Mouse (Mus musculus) retina, postnatal 1 day (tissue): Measurements from ENCODE around the gene Fam92b.

ENCODE experiments used
- DNase-seq: peaks from one replicate; pipeline ENCODE4 v3.0.0-alpha.2; 2012

The Fam92b gene

GRCm38 (mm10) chr8:120177318-120178123 lies at the start of gene Fam92b:
TSS of gene Fam92b (minus strand) at chr8:120177466.
- peak; percentile 98 for DNase-seq

DNA sequence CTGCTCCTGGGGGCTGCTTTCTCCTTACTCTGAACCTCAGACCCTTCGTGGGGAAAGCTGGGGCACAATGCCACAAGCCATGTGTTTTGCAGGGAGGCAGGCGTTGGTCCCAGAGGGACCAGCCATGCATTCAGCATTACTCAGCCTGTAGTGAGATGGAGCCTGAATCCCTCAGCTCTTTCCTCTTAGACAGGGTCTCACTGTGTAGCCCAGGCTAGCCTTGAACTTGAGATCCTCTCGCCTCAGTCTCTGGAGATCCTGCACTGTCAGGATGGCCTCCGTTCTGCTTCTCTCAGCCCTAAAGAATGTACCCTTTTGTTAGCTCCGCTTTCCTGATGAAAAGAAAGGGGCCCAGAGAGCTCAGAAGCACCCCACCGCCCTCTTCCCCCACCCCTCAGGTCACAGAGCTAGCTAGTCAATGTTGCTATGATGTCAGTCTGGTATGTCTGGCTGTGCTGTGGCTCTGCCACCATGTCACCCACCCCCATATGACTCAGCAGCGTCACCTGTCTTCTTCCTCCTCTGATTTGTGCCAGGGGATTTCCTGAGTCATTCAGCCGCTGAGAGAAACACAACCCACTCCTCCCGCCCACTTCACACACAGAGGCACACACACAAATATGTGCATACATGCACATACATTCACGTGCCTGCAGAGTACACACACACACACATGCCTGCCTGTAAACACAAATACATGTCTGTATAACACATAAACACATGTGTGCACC lies 48.3 kb upstream of the Fam92b start:
- DNase-seq: peak; percentile 75

DNA sequence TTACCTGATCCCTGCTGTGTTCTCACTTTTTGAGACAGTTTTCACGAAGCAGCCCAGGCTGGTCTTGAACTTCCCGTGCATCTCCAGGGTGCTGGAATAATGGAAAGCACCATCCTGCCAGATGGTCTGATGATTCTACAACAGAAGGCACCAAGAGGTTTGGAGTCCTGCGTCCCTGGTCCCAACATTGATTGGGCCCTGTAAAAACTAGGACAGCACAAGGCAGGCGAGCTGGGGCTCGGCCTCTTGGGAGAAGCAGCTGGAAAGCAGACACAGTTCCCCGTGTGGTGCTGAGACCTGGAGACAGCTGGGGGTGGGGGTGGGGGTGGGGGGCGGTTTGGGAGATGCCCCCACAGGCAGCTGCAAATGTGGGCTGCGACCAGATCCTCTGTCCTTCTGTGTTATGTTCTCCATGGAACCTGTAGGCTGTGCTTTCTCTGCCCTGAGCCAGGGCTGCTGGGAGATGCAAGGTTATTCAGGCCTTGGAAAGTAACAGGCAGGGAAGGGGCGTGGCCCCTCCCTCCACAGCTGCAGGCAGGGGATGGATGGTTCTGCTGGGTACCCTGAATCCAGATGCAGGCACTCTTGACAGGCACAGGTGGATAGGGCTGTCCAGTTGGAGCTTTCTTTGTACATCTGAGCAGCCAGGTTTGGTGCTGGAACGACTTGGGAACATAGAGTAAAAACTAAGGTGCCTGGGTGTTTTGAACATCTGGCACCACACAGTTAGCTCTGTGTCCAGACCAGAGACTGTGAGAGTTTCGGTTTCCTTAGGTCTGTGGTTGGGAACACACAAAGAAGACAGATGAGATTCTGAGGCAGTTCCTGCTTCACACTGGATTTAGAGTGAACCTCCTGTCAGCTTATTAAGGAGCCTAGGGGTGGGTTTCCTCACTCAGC lies 47.5 kb upstream of the Fam92b start:
- DNase-seq: peak; percentile 73

DNA sequence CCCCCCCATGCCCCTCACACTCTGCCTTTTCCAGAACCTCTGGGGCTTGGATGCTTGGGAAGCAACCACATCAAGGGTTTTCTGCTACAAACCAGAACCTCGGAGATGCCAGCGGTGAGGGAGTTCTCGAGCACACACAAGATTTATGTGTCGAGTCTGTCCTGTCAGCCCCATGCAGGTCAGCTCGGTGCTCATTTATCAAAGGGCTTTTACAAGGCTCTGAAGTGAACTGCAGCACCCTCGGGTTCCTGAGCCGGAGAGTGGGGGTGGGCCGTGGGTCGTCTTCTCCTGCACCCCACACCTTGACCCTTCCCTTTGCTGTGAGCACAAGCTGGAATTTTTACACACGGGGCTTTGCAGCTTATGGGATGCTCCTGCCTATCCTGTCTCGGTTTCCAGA lies 45.3 kb upstream of the Fam92b start:
- no peak for DNase-seq

- DNase-seq: peak; percentile 85
Observed at GRCm38 (mm10) chr8:120216855-120217830, 39.9 kb upstream of the Fam92b start.

- peak; percentile 75 for DNase-seq
Observed at GRCm38 (mm10) chr8:120215416-120216141, 38.3 kb upstream of the Fam92b start.

DNA sequence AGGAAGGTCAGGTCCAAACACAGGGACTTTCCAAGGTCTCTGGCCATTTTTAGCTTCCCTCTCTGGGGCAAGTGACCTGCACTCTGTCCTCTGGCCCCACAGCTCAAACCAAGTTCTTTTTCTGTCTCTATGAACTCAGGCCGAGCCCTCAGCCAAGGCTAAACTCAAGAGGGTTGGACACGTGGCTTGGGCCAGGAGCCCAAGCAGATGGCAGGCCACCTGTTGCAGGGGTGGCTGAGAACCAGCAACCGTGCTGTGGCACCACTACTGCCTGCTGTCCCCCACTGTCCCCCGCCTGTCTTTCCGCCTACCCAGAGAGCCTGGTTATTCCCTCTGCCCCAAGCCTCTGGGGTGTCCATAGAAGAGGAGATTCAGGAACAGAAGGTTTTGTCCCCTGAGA lies 36.7 kb upstream of the Fam92b start:
- peak; percentile 47 for DNase-seq

DNA sequence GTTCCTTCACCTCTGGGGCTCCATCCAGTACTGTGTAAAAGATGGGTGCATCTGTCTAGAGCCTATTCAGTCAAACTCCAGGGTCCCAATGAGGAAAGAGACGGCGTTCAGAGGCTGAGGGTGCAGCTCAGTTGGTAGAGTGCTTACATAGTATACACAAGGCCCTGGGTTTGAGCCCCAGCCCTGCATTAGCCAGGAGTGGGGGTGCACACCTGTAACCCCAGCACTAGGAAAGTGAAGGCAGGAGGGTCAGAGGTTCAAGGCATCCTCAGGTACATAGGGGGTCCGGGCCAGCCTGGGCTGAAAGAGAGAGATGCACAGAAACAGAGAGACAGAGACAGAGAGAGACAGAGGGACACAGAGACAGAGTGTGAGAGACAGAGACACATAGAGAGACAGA lies 36.0 kb upstream of the Fam92b start:
- DNase-seq: no peak

DNA sequence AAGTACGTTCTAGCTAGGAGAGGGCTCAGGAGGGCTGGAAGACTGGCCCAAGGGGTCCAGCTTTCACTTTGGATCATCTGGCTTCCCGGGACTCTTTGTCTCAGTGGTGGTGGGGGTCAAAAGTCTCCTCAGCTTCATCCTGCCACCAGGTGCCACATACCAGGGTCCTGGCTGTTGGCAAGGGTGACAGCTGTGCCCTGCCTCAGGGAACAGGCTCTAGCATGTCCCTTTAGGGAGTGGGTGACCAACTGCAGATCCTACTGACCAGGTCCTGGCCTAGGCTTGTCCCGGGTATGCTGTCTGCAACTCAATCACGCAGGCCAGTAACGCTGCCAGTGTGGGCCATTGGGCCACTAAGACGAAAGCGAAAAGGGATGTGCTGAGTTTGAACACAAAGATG lies 35.3 kb upstream of the Fam92b start:
- no peak for DNase-seq

DNA sequence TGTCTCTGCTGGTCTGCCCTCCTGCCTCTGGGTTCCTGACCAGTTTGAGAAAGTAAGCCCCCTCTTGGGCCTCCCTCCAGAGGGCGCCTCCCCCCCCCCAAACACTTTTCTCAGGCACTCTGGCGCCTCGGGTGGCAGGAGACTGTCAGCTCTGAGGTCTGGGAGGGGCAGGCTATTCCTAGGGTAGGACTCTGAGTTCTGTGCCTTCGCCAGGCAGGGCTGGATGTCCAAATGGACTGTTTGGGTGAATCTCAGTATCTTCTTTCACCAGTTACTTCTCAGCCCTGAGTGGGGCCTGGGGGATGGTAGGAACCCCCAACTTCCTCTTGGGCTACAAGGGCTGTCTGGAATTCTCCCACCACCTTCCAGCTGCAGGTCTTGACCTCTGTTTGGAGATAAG lies 34.1 kb upstream of the Fam92b start:
- peak; percentile 73 for DNase-seq

DNA sequence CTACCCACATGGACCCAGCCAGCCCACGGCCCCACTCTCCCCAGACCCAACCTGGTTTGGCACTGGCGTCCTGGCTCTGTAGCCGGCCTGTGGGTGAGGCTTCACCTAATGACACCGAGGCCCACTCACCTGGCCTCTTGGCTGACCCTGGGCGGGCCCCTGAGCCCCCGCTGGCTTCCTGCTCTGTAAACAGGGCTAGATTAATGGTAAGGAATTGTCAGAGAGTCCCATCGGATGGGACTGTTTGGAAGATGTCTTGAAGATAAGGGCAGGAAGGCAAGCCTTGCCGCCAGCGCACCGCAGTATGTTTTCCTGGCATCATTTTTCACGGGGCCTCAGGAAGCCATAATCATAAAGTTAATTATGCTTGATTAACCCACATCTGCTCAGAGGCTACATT lies 30.8 kb upstream of the Fam92b start:
- no peak for DNase-seq

- DNase-seq: no peak
Observed at GRCm38 (mm10) chr8:120207364-120207763, 30.1 kb upstream of the Fam92b start.

DNA sequence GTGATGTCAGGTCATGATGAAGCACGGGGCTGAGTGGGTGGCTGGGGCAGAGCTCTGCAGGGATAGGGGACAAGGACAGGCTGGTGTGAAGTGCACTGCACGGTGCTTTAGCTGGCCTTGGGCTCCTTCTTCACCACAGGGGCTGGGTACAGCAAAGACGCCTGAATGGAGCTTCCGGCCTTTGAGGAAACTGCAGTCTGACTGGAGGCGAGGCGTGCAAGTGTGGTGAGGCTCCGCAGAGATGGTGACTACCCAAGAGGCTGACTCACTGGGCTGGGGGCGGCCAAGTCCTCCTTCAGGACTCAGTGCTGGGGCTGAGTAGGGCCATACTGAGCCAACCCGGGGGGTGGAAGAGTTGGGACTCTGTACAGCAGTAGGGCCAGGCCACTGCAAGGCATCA lies 28.6 kb upstream of the Fam92b start:
- no peak for DNase-seq

GRCm38 (mm10) chr8:120204736-120205360 lies 27.6 kb upstream of the Fam92b start:
- no peak for DNase-seq

DNA sequence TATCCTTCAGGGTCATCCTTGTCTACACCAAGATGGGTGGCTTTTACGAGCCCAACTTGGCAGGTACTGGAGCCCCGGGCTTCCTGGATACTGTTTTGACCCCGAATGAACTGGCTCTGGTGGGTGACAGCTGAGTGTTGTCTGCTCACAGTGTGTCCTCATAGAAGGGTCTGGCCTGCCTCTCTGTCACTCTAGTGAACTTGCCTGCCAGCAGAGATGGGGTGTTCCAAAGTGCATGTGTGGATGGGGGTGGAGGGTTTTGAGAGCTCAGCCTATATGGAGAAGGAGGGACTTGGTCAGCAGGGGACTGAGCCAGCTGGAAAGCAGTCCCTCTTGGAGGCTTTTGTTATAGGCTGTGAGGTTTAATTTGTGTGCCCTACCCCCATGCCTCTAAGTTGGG lies 25.3 kb upstream of the Fam92b start:
- DNase-seq: no peak

GRCm38 (mm10) chr8:120201351-120201750 lies 24.1 kb upstream of the Fam92b start:
- DNase-seq: no peak

DNA sequence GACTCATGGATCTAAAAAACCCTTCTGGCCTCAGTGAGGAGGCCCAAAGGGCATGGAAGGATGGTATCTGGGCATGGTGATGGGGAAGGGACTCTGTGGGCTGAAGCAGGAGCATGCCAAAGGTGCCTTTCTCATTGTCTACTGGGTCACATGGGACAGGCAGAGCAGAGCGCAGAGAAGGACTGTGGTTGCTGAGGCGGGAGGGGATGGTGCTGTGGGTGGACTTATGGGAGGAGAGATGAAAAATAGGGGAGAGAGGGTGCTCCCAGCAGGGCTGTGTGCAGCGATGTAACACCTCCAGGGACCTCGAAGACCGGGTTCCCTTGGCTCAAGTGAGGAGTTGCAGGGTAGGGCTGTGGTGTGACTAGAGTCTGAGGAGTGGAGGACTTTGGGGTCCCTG lies 14.9 kb upstream of the Fam92b start:
- no peak for DNase-seq

- DNase-seq: no peak
Observed at GRCm38 (mm10) chr8:120191633-120192032, 14.4 kb upstream of the Fam92b start.

GRCm38 (mm10) chr8:120190810-120191413 lies 13.6 kb upstream of the Fam92b start:
- DNase-seq: peak; percentile 81

DNA sequence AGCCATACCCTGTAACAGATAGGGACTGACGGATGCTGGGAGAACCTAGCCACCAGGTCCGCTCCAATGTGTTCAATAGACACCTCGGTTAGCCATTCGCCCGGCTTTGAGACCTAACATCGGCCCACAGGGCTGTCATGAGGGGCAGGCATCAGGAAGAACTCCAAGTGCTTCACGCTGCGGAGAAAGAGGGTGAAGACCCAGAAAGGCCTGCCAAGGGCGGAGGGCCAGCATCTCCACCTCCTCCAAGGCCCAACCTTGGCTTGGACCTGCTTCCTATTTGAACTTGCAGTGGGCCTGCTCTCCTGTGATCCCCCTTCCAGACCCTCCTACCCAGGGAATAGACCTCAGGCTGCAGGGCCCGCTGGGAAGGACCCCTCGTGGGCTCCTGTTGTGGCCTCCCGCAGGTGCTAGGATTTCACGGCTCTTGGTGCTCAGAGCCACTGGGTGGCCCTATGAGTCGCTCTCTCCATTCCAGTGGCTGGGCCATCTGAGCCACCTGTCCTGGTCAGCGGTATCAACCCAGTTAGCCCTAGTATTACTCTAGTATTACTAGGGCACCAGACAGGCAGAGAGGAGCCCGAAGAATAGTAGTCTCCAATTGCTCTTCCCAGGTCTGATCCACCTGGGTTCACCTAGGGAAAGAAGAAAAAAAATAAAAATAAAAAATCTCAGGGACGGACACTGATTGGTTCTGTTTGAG lies 13.0 kb upstream of the Fam92b start:
- no peak for DNase-seq
